Mouse (Mus musculus) c-Kit-negative CD71-positive TER-119-positive erythroid progenitor cells, embryonic 14.5 days (primary cell): ENCODE measurements around the gene Fam178b.
"Not testable (repeated sequence)": the region's sequence is repeated elsewhere in the genome, so short reads cannot be mapped to it uniquely, and the experiment has no call there.

Source experiments
- DNase-seq: peaks from one replicate; pipeline ENCODE4 v3.0.0-alpha.2; 2013; ENCODE audit warnings: low read depth, low spot score

The Fam178b gene

GRCm38 (mm10) chr1:36672648-36673350 lies 10.2 kb downstream of the Fam178b start:
- no peak for DNase-seq

GRCm38 (mm10) chr1:36671260-36671659 lies 11.7 kb downstream of the Fam178b start:
- DNase-seq, result no peak

- no peak for DNase-seq
Measured at GRCm38 (mm10) chr1:36670256-36670655, 12.7 kb downstream of the Fam178b start.

GRCm38 (mm10) chr1:36668007-36668406 lies 15.0 kb downstream of the Fam178b start:
- not testable (repeated sequence) for DNase-seq

GRCm38 (mm10) chr1:36665934-36666333 lies 17.0 kb downstream of the Fam178b start:
- no peak for DNase-seq

GRCm38 (mm10) chr1:36665165-36665723 lies 17.7 kb downstream of the Fam178b start:
- no peak for DNase-seq

GRCm38 (mm10) chr1:36664457-36664856 lies 18.5 kb downstream of the Fam178b start:
- no peak for DNase-seq

GRCm38 (mm10) chr1:36658621-36659399 lies 24.2 kb downstream of the Fam178b start:
- no peak for DNase-seq

- no peak for DNase-seq
Measured at GRCm38 (mm10) chr1:36657658-36658415, 25.1 kb downstream of the Fam178b start.

GRCm38 (mm10) chr1:36656233-36656632 lies 26.8 kb downstream of the Fam178b start:
- no peak for DNase-seq

GRCm38 (mm10) chr1:36655039-36655438 lies 27.9 kb downstream of the Fam178b start:
- no peak for DNase-seq

- no peak for DNase-seq
Measured at GRCm38 (mm10) chr1:36647631-36648030, 35.4 kb downstream of the Fam178b start.

- DNase-seq, result no peak
Measured at GRCm38 (mm10) chr1:36646285-36646684, 36.7 kb downstream of the Fam178b start.

GRCm38 (mm10) chr1:36644615-36645007 lies 38.4 kb downstream of the Fam178b start:
- DNase-seq, result no peak

- no peak for DNase-seq
Measured at GRCm38 (mm10) chr1:36643957-36644614, 38.9 kb downstream of the Fam178b start.

GRCm38 (mm10) chr1:36635826-36636485 lies 47.0 kb downstream of the Fam178b start:
- no peak for DNase-seq

GRCm38 (mm10) chr1:36634940-36635339 lies 48.0 kb downstream of the Fam178b start:
- DNase-seq, result no peak

GRCm38 (mm10) chr1:36633920-36634319 lies 49.1 kb downstream of the Fam178b start:
- no peak for DNase-seq

- DNase-seq, result no peak
Measured at GRCm38 (mm10) chr1:36632846-36633245, 50.1 kb downstream of the Fam178b start.

- DNase-seq, result no peak
Measured at GRCm38 (mm10) chr1:36632090-36632489, 50.9 kb downstream of the Fam178b start.

GRCm38 (mm10) chr1:36631391-36631790 lies 51.6 kb downstream of the Fam178b start:
- no peak for DNase-seq
